Mouse (Mus musculus): ENCODE measurements around the gene Thap12. TPM values are rescaled to one million over a fixed set of nuclear protein-coding genes. Genes with fewer than 3 reads are reported as not detected.

The Thap12 gene
- polyA plus RNA-seq, 1 experiment from 2014 or later, result 7.6 TPM

DNA sequence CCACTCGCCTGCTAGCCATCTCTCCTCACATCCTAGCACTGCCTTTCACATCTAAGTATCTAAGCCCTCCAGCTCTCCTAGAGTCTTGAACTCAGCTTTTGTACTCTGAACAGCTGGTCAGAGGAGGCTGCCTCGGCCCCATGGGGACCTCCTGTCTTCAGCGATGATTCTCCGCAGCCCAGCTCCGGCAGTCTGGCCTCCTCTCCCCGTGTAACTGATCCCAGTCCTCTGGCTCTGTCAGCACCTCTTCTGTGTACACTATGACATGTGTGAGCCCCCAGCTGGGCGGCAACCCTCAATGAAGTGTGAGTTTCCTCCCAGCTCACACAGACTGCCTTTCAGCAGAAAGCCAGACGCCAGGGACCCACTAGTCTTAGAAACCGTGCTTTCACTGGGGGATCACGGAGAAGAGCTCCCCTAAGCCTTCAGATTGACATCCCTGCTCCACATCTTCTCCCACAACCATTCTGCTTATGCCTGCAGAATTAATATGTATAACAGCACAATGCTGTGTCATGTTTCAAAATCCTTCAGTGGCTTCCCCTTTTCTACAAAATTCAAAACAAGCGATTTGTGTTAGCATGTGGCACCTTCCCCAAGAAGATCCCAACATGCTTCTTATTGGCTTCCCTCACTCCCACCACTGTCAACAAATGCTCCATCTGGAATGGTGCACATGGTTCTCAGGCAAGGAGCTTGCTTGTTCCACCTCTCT, 30.5 kb upstream of the Thap12 start:
- Histone ChIP-seq H3K27me3 (ENCODE audit: control insufficient read depth, insufficient read depth, low read depth, low read length) (no peaks in the 10 kb centered on the region), H3K4me1 (ENCODE audit: control insufficient read depth, low read depth, low read length) (no peaks in the 10 kb centered on the region; the same call in 1 of the 2 replicates), H3K9me3 (replicated peaks; ENCODE audit: control insufficient read depth, low read length) (no peaks in the 10 kb centered on the region), H3K27ac (ENCODE audit: low read length) (no peak overlapping the region), H3K36me3 (ENCODE audit: control insufficient read depth, insufficient read depth) (no peaks in the 10 kb centered on the region), H3K4me3 (ENCODE audit: low read depth, low read length) (no peak overlapping the region), H3K9ac (ENCODE audit: low read depth, low read length) (no peak overlapping the region), H3K4me2 (ENCODE audit: low read depth, low read length) (no peak overlapping the region)
- no peak for ATAC-seq (ENCODE audit: low read depth)
- WGBS (ENCODE audit: insufficient replicate concordance), result 51% methylated on average over 11 of the region's 11 CpGs

DNA sequence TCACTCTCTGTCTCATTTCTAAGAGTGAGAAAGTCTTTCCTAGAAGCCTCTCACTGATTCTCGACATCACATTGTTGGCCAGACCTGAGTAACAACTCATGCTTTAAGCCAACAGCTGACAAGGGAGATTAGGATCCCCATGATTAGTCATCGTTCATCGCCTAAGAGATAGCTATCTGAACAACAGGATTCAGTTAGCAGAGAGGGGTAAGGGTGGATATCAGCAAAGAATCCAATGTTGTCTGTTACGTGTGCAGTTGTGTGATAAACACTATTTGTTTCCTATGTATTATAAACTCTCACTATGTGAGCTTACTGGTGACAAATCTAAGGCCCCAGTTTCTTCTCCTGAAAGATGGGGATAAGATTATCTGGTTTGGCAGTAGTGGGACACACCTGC, 28.6 kb upstream of the Thap12 start:
- Histone ChIP-seq H3K9me3 (replicated peaks; ENCODE audit: control insufficient read depth, low read length) (no peaks in the 10 kb centered on the region), H3K36me3 (ENCODE audit: control insufficient read depth, insufficient read depth) (no peaks in the 10 kb centered on the region), H3K4me1 (ENCODE audit: control insufficient read depth, low read depth, low read length) (no peaks in the 10 kb centered on the region; the same call in 1 of the 2 replicates), H3K4me2 (ENCODE audit: low read depth, low read length) (no peak overlapping the region), H3K9ac (ENCODE audit: low read depth, low read length) (no peak overlapping the region), H3K4me3 (ENCODE audit: low read depth, low read length) (no peak overlapping the region), H3K27me3 (ENCODE audit: control insufficient read depth, insufficient read depth, low read depth, low read length) (no peaks in the 10 kb centered on the region), H3K27ac (ENCODE audit: low read length) (no peak overlapping the region)
- 29% methylated on average over 4 of the region's 4 CpGs for whole genome bisulfite sequencing (ENCODE audit: insufficient replicate concordance)
- no peak for ATAC-seq (ENCODE audit: low read depth)

DNA sequence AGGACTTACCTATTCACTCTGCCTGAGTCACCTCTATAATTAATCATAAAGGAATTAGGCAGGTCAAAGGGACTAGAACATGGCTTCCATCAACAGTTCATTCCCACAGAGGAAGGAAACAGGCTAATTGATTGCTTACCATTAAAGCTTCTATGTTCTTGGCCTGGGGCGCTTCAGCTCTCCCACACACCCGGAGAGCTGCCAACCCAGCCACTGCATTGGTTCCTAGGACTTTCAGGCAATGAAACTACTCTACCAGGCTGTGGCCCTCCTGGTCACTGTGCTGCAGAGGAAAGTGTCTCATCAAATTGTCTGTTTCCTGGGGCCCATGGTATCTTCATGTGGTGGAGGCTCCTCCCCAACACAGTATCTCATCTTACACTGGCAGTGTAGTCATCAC, 25.4 kb upstream of the Thap12 start:
- Histone ChIP-seq H3K4me1 (ENCODE audit: control insufficient read depth, low read depth, low read length) (no peaks in the 10 kb centered on the region), H3K36me3 (ENCODE audit: control insufficient read depth, insufficient read depth) (no peaks in the 10 kb centered on the region), H3K4me3 (ENCODE audit: low read depth, low read length) (no peak overlapping the region), H3K27ac (ENCODE audit: low read length) (no peak overlapping the region), H3K27me3 (ENCODE audit: control insufficient read depth, insufficient read depth, low read depth, low read length) (no peaks in the 10 kb centered on the region), H3K4me2 (ENCODE audit: low read depth, low read length) (no peak overlapping the region), H3K9me3 (replicated peaks; ENCODE audit: control insufficient read depth, low read length) (no peaks in the 10 kb centered on the region), H3K9ac (ENCODE audit: low read depth, low read length) (no peak overlapping the region)
- no peak for ATAC-seq (ENCODE audit: low read depth)
- 67% methylated on average over 2 of the region's 2 CpGs for WGBS (ENCODE audit: insufficient replicate concordance)

DNA sequence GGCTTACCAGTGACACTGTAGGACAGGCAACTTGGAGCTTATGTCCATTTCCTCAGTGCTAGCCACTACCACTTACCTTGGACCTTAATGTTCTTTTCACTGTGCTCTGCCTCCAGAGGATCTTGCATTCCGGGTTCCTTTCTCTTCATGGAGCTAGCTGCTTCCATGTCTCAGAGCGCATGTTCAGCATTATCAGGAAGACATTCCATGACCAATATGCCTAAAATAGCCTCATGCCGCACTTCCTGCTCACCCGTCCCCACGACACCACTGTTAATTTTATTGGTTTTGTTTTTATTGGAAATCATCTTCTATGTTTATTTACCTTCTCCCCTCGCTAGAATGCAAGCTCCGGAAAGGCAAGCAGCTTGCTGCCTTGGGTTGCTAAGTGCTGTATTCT, 24.5 kb upstream of the Thap12 start:
- Histone ChIP-seq H3K27me3 (ENCODE audit: control insufficient read depth, insufficient read depth, low read depth, low read length) (no peaks in the 10 kb centered on the region), H3K4me3 (ENCODE audit: low read depth, low read length) (no peak overlapping the region), H3K4me1 (ENCODE audit: control insufficient read depth, low read depth, low read length) (no peaks in the 10 kb centered on the region), H3K9ac (ENCODE audit: low read depth, low read length) (no peak overlapping the region), H3K36me3 (ENCODE audit: control insufficient read depth, insufficient read depth) (no peaks in the 10 kb centered on the region), H3K4me2 (ENCODE audit: low read depth, low read length) (no peak overlapping the region), H3K9me3 (replicated peaks; ENCODE audit: control insufficient read depth, low read length) (no peaks in the 10 kb centered on the region), H3K27ac (ENCODE audit: low read length) (no peak overlapping the region)
- no peak for ATAC-seq (ENCODE audit: low read depth)
- 51% methylated on average over 7 of the region's 7 CpGs for WGBS (ENCODE audit: insufficient replicate concordance)

DNA sequence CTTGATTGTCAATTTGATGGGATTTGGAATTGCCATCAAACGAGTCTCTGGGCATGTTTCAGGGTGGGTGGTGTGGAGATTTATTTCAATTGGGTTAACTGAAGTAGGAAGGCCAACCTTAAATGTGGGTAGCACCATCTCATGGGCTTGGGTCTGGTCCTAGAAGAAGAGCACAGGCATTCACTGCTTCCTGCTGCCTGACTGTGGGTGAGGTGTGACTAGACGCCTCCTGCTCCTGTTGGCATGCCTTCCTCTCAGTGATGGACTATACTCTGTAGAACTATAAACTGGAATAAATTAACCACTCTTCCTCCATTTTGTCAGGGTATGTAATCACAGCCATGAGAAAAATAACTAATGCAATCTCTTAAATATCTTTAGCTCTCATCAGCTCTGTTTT, 22.2 kb upstream of the Thap12 start:
- Histone ChIP-seq H3K27ac (ENCODE audit: low read length) (no peak overlapping the region), H3K9ac (ENCODE audit: low read depth, low read length) (no peak overlapping the region), H3K4me3 (ENCODE audit: low read depth, low read length) (no peak overlapping the region), H3K9me3 (replicated peaks; ENCODE audit: control insufficient read depth, low read length) (no peaks in the 10 kb centered on the region), H3K36me3 (ENCODE audit: control insufficient read depth, insufficient read depth) (no peaks in the 10 kb centered on the region), H3K4me2 (ENCODE audit: low read depth, low read length) (no peak overlapping the region), H3K27me3 (ENCODE audit: control insufficient read depth, insufficient read depth, low read depth, low read length) (no peaks in the 10 kb centered on the region), H3K4me1 (ENCODE audit: control insufficient read depth, low read depth, low read length) (no peaks in the 10 kb centered on the region)
- no peak for ATAC-seq (ENCODE audit: low read depth)
- 49% methylated on average over 2 of the region's 2 CpGs for WGBS (ENCODE audit: insufficient replicate concordance)

DNA sequence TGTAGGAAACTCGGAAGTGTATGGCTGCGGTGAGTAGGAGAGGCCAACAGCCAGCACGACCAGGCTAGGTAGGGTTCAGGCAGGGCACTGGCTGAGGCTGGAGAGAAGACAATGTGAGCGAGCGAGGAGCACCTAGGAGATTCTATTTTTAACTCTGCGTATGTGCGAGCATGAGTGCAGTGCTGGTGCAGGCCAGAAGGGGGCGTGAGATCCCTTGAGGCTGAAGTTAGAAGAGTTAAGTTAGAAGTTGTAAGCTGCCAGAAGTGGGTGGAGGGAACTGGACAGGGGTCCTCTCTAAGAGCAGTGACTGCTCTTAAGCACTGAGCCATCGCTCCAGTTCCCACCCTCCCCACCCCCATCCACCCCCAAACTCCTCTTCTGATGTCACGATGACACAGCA, 20.1 kb upstream of the Thap12 start:
- Histone ChIP-seq H3K4me2 (ENCODE audit: low read depth, low read length) (no peak overlapping the region), H3K9me3 (replicated peaks; ENCODE audit: control insufficient read depth, low read length) (no peaks in the 10 kb centered on the region), H3K27ac (ENCODE audit: low read length) (no peak overlapping the region), H3K27me3 (ENCODE audit: control insufficient read depth, insufficient read depth, low read depth, low read length) (no peaks in the 10 kb centered on the region), H3K4me1 (ENCODE audit: control insufficient read depth, low read depth, low read length) (no peaks in the 10 kb centered on the region), H3K9ac (ENCODE audit: low read depth, low read length) (no peak overlapping the region), H3K36me3 (ENCODE audit: control insufficient read depth, insufficient read depth) (no peaks in the 10 kb centered on the region), H3K4me3 (ENCODE audit: low read depth, low read length) (no peak overlapping the region)
- WGBS (ENCODE audit: insufficient replicate concordance), result 80% methylated on average over 10 of the region's 10 CpGs
- no peak for ATAC-seq (ENCODE audit: low read depth)

DNA sequence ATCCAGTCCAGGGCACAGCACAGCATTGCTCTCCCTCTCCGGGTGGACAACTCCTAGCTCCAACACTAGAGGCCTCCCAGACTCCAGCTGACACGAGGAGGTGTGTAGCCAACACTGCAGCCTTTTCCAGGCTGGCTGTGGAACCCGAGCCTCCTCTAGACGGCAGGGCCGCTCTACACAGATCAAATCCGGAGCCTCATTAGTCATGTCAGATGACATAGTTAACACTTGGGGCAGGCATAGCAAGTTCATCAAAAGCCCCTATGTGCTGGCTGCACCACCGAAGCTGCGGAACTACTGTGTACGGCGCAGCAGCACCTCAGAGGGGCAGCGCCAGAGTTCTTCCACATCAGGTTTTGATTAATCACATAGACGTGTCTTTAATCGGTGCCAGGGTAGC, 17.0 kb upstream of the Thap12 start:
- Histone ChIP-seq H3K4me1 (ENCODE audit: control insufficient read depth, low read depth, low read length) (no peaks in the 10 kb centered on the region), H3K27ac (ENCODE audit: low read length) (no peak overlapping the region), H3K4me3 (ENCODE audit: low read depth, low read length) (no peak overlapping the region), H3K4me2 (ENCODE audit: low read depth, low read length) (no peak overlapping the region), H3K27me3 (ENCODE audit: control insufficient read depth, insufficient read depth, low read depth, low read length) (no peaks in the 10 kb centered on the region), H3K9me3 (replicated peaks; ENCODE audit: control insufficient read depth, low read length) (no peaks in the 10 kb centered on the region), H3K9ac (ENCODE audit: low read depth, low read length) (no peak overlapping the region), H3K36me3 (ENCODE audit: control insufficient read depth, insufficient read depth) (no peaks in the 10 kb centered on the region)
- no peak for ATAC-seq (ENCODE audit: low read depth)
- 60% methylated on average over 13 of the region's 13 CpGs for WGBS (ENCODE audit: insufficient replicate concordance)

DNA sequence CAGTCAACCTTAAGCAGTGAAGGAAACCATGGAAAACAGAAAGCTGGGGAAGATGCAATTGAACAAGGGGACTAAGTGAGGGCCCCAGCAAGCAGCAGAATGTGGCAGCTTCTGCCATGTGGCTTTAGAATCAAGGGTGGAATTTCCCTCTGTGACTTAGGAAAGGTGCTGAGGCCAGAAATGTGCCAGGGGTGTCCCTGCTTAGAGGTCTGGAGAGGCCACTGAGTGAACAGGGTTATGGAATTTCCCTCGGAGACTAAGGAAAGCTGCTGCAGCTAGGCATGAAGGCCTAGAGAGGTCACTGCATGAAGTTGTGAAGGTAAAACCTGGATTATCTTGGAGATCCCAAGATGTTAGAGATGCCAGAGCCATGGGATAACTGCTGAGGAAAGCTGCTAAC, 12.8 kb upstream of the Thap12 start:
- H3K36me3 ChIP-seq (ENCODE audit: control insufficient read depth, insufficient read depth), result no peaks in the 10 kb centered on the region
- no peak for ATAC-seq (ENCODE audit: low read depth)
- H3K4me3 ChIP-seq (ENCODE audit: low read depth, low read length), result no peak overlapping the region
- H3K4me2 ChIP-seq (ENCODE audit: low read depth, low read length), result no peak overlapping the region
- H3K27ac ChIP-seq (ENCODE audit: low read length), result no peak overlapping the region
- H3K9ac ChIP-seq (ENCODE audit: low read depth, low read length), result no peak overlapping the region
- no peaks in the 10 kb centered on the region for H3K27me3 ChIP-seq (ENCODE audit: control insufficient read depth, insufficient read depth, low read depth, low read length)
- no peaks in the 10 kb centered on the region; the same call in 1 of the 2 replicates for H3K4me1 ChIP-seq (ENCODE audit: control insufficient read depth, low read depth, low read length)
- no peaks in the 10 kb centered on the region for H3K9me3 ChIP-seq (replicated peaks; ENCODE audit: control insufficient read depth, low read length)
- WGBS (ENCODE audit: insufficient replicate concordance), result 77% methylated on average over 1 of the region's 1 CpGs

DNA sequence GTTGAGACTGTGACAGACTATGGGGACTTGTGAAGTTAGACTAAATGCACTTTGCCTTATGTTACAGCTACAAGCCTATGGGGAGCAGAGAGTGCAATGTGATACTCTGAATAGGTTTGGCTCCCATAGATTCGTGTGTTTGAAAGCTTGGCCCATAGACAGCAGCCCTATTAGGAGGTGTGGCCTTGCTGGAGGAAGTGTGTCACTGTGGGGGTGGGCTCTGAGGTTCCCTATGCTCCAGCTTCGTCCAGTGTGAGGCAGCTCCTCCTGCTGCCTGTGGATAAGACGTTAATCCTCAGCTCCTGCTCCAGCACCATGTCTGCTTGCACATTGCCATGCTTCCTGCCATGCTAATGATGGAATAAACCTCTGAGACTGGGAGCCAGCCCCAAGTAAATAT, 12.1 kb upstream of the Thap12 start:
- ATAC-seq (ENCODE audit: low read depth), result peak; percentile 50; the same call in 1 of the 2 replicates

More for the DNA sequence above, 12.1 kb upstream of the Thap12 start:
- H3K4me3 ChIP-seq (ENCODE audit: low read depth, low read length), result no peak overlapping the region
- H3K4me1 ChIP-seq (ENCODE audit: control insufficient read depth, low read depth, low read length), result no peaks in the 10 kb centered on the region; the same call in 1 of the 2 replicates
- H3K4me2 ChIP-seq (ENCODE audit: low read depth, low read length), result no peak overlapping the region
- no peaks in the 10 kb centered on the region for H3K9me3 ChIP-seq (replicated peaks; ENCODE audit: control insufficient read depth, low read length)
- no peaks in the 10 kb centered on the region for H3K27me3 ChIP-seq (ENCODE audit: control insufficient read depth, insufficient read depth, low read depth, low read length)
- WGBS (ENCODE audit: insufficient replicate concordance), result 3% methylated on average over 3 of the region's 3 CpGs
- H3K27ac ChIP-seq (ENCODE audit: low read length), result no peak overlapping the region
- H3K36me3 ChIP-seq (ENCODE audit: control insufficient read depth, insufficient read depth), result no peaks in the 10 kb centered on the region
- H3K9ac ChIP-seq (ENCODE audit: low read depth, low read length), result no peak overlapping the region
